Mouse (Mus musculus) kidney, embryonic 15.5 days (tissue): ENCODE measurements at regions not wholly inside any gene's neighbourhood (a gene's known extent, or its start where the extent isn't known, plus 50 kb on each side); places are given as distances from the start of the nearest gene placed in this dataset.
"Not testable (repeated sequence)": the region's sequence is repeated elsewhere in the genome, so short reads cannot be mapped to it uniquely, and the experiment has no call there.

ENCODE experiments used
- ATAC-seq: fragments of 200-750 bp; cut with Nextera tagmentation; replicated peaks from 2 replicates; pipeline ENCODE4 v1.8.0; 2017; ENCODE audit warnings: moderate TSS enrichment; ENCODE audit not compliant: low FRiP score
- H3K27ac ChIP-seq: fragments of 300-500 bp; sonication (generic); 2 replicates; pipeline ENCODE4 v1.5.1; 2015; ENCODE audit warnings: mild to moderate bottlenecking, inconsistent platforms
- H3K27me3 ChIP-seq: fragments of 300-500 bp; sonication (generic); 2 replicates; pipeline ENCODE4 v1.6.1; 2015; ENCODE audit warnings: inconsistent platforms
- H3K36me3 ChIP-seq: fragments of 300-500 bp; sonication (generic); 2 replicates; pipeline ENCODE4 v1.6.1; 2015; ENCODE audit warnings: inconsistent platforms
- H3K4me1 ChIP-seq: fragments of 300-500 bp; sonication (generic); 2 replicates; pipeline ENCODE4 v1.6.1; 2015; ENCODE audit warnings: inconsistent platforms
- H3K4me2 ChIP-seq: fragments of 300-500 bp; sonication (generic); 2 replicates; pipeline ENCODE4 v1.6.1; 2015; ENCODE audit warnings: moderate library complexity, mild to moderate bottlenecking, inconsistent platforms
- H3K4me3 ChIP-seq: fragments of 300-500 bp; sonication (generic); replicated peaks from 2 replicates; pipeline ENCODE4 v1.5.1; 2015; ENCODE audit warnings: mild to moderate bottlenecking, inconsistent platforms
- H3K9ac ChIP-seq: fragments of 300-500 bp; sonication (generic); 2 replicates; pipeline ENCODE4 v1.6.1; 2015; ENCODE audit warnings: mild to moderate bottlenecking, inconsistent platforms
- H3K9me3 ChIP-seq: fragments of 300-500 bp; sonication (generic); replicated peaks from 2 replicates; pipeline ENCODE4 v1.6.1; 2016; ENCODE audit warnings: inconsistent platforms
- WGBS: fragments of 180-500 bp; shearing (Covaris S2); methylation state at CpG from one replicate; pipeline ENCODE4 v1.1.7; 2015; ENCODE audit warnings: mixed read lengths; 5-methylcytosine and 5-hydroxymethylcytosine counted together

GRCm38 (mm10) chr3:34751551-34751950 is 101.3 kb downstream of the Sox2 start:
- Histone ChIP-seq H3K27ac (no peak overlapping the region), H3K36me3 (no peaks in the 10 kb centered on the region), H3K9me3 (no peaks in the 10 kb centered on the region), H3K9ac (no peak overlapping the region), H3K4me1 (peaks cover under 1% of the 10 kb centered on the region; the same call in 1 of the 2 replicates), H3K4me2 (no peak overlapping the region), H3K27me3 (no peaks in the 10 kb centered on the region), H3K4me3 (no peak overlapping the region)
- no peak for ATAC-seq
- WGBS: 81% methylated on average over 5 of the region's 5 CpGs

- no peak overlapping the region for H3K27ac ChIP-seq
- H3K4me1 ChIP-seq: peaks cover 5% of the 10 kb centered on the region; the same call in 1 of the 2 replicates
- no peak overlapping the region for H3K9ac ChIP-seq
- no peaks in the 10 kb centered on the region for H3K36me3 ChIP-seq
- ATAC-seq: no peak
- 32% methylated on average over 8 of the region's 8 CpGs for WGBS
- H3K27me3 ChIP-seq: no peaks in the 10 kb centered on the region
- H3K9me3 ChIP-seq: no peaks in the 10 kb centered on the region
- H3K4me2 ChIP-seq: no peak overlapping the region
- H3K4me3 ChIP-seq: no peak overlapping the region
Measured at GRCm38 (mm10) chr3:34753557-34753956, 103.4 kb downstream of the Sox2 start.

- H3K27me3 ChIP-seq: no peaks in the 10 kb centered on the region
- H3K4me2 ChIP-seq: no peak overlapping the region
- no peak overlapping the region for H3K4me3 ChIP-seq
- peaks cover 5% of the 10 kb centered on the region; the same call in 1 of the 2 replicates for H3K4me1 ChIP-seq
- H3K36me3 ChIP-seq: no peaks in the 10 kb centered on the region
- H3K27ac ChIP-seq: no peak overlapping the region
- H3K9me3 ChIP-seq: no peaks in the 10 kb centered on the region
- no peak overlapping the region for H3K9ac ChIP-seq
- ATAC-seq: no peak
- WGBS: 91% methylated on average over 6 of the region's 6 CpGs
Measured at GRCm38 (mm10) chr3:34754781-34755180, 104.6 kb downstream of the Sox2 start.

- H3K9ac ChIP-seq, H3K4me1 ChIP-seq, H3K9me3 ChIP-seq, ATAC-seq, H3K27ac ChIP-seq, H3K4me2 ChIP-seq, H3K36me3 ChIP-seq, H3K27me3 ChIP-seq, H3K4me3 ChIP-seq: not testable (repeated sequence)
- WGBS: 95% methylated on average over 5 of the region's 5 CpGs
Measured at GRCm38 (mm10) chr3:34755282-34755681, 105.1 kb downstream of the Sox2 start.

GRCm38 (mm10) chr3:34756632-34757031 is 106.4 kb downstream of the Sox2 start:
- peaks cover 5% of the 10 kb centered on the region; the same call in 1 of the 2 replicates for H3K4me1 ChIP-seq
- H3K9ac ChIP-seq: no peak overlapping the region
- ATAC-seq: no peak
- no peak overlapping the region for H3K27ac ChIP-seq
- no peaks in the 10 kb centered on the region for H3K9me3 ChIP-seq
- no peak overlapping the region for H3K4me3 ChIP-seq
- no peaks in the 10 kb centered on the region for H3K36me3 ChIP-seq
- H3K27me3 ChIP-seq: no peaks in the 10 kb centered on the region
- WGBS: 11% methylated on average over 7 of the region's 7 CpGs
- no peak overlapping the region for H3K4me2 ChIP-seq

GRCm38 (mm10) chr3:34757130-34757529 is 106.9 kb downstream of the Sox2 start:
- Histone ChIP-seq H3K4me2 (no peak overlapping the region), H3K4me3 (no peak overlapping the region), H3K27me3 (no peaks in the 10 kb centered on the region), H3K36me3 (no peaks in the 10 kb centered on the region), H3K9ac (no peak overlapping the region), H3K27ac (no peak overlapping the region), H3K9me3 (no peaks in the 10 kb centered on the region), H3K4me1 (peaks cover 5% of the 10 kb centered on the region; the same call in 1 of the 2 replicates)
- 54% methylated on average over 6 of the region's 6 CpGs for WGBS
- no peak for ATAC-seq

GRCm38 (mm10) chr3:34757813-34758510 is 107.8 kb downstream of the Sox2 start:
- Histone ChIP-seq H3K27ac (no peak overlapping the region), H3K9ac (no peak overlapping the region), H3K4me2 (no peak overlapping the region), H3K36me3 (no peaks in the 10 kb centered on the region), H3K27me3 (no peaks in the 10 kb centered on the region), H3K9me3 (no peaks in the 10 kb centered on the region), H3K4me3 (no peak overlapping the region), H3K4me1 (peaks cover 5% of the 10 kb centered on the region; the same call in 1 of the 2 replicates)
- ATAC-seq: no peak
- 20% methylated on average over 13 of the region's 13 CpGs for WGBS

- H3K36me3 ChIP-seq: no peaks in the 10 kb centered on the region
- no peak overlapping the region for H3K27ac ChIP-seq
Measured at GRCm38 (mm10) chr3:34759942-34760640, 109.9 kb downstream of the Sox2 start.

GRCm38 (mm10) chr3:34761162-34761769 is 111.1 kb downstream of the Sox2 start:
- no peaks in the 10 kb centered on the region for H3K9me3 ChIP-seq
- no peak overlapping the region for H3K4me2 ChIP-seq
- H3K36me3 ChIP-seq: no peaks in the 10 kb centered on the region
- H3K4me3 ChIP-seq: no peak overlapping the region
- no peak overlapping the region for H3K9ac ChIP-seq
- no peak for ATAC-seq
- peaks cover 5% of the 10 kb centered on the region; the same call in 1 of the 2 replicates for H3K4me1 ChIP-seq
- no peaks in the 10 kb centered on the region for H3K27me3 ChIP-seq
- H3K27ac ChIP-seq: no peak overlapping the region
- 71% methylated on average over 7 of the region's 7 CpGs for WGBS

More at GRCm38 (mm10) chr3:34759942-34760640, 109.9 kb downstream of the Sox2 start:
- Histone ChIP-seq H3K4me2 (no peak overlapping the region), H3K27me3 (no peaks in the 10 kb centered on the region), H3K9me3 (no peaks in the 10 kb centered on the region), H3K4me1 (peaks cover 5% of the 10 kb centered on the region; the same call in 1 of the 2 replicates), H3K4me3 (no peak overlapping the region), H3K9ac (no peak overlapping the region)
- WGBS: 86% methylated on average over 19 of the region's 19 CpGs
- ATAC-seq: no peak

GRCm38 (mm10) chr3:34761783-34762182 is 111.6 kb downstream of the Sox2 start:
- Histone ChIP-seq H3K4me1 (peaks cover 1% of the 10 kb centered on the region; the same call in 1 of the 2 replicates), H3K9me3 (no peaks in the 10 kb centered on the region), H3K4me2 (no peak overlapping the region), H3K36me3 (no peaks in the 10 kb centered on the region), H3K4me3 (no peak overlapping the region), H3K9ac (no peak overlapping the region), H3K27ac (no peak overlapping the region), H3K27me3 (no peaks in the 10 kb centered on the region)
- ATAC-seq: no peak
- WGBS: 88% methylated on average over 4 of the region's 4 CpGs

- ATAC-seq: no peak
- no peaks in the 10 kb centered on the region for H3K4me1 ChIP-seq
- no peak overlapping the region for H3K27ac ChIP-seq
- H3K4me3 ChIP-seq: no peak overlapping the region
- no peak overlapping the region for H3K9ac ChIP-seq
- 63% methylated on average over 2 of the region's 2 CpGs for WGBS
- no peaks in the 10 kb centered on the region for H3K27me3 ChIP-seq
- H3K36me3 ChIP-seq: no peaks in the 10 kb centered on the region
- H3K4me2 ChIP-seq: no peak overlapping the region
- no peaks in the 10 kb centered on the region for H3K9me3 ChIP-seq
Measured at GRCm38 (mm10) chr3:34764559-34764958, 114.4 kb downstream of the Sox2 start.

GRCm38 (mm10) chr3:34765151-34765550 is 114.9 kb downstream of the Sox2 start:
- WGBS: 74% methylated on average over 6 of the region's 6 CpGs
- no peak for ATAC-seq
- no peak overlapping the region for H3K27ac ChIP-seq
- no peaks in the 10 kb centered on the region for H3K36me3 ChIP-seq
- H3K4me3 ChIP-seq: no peak overlapping the region
- H3K4me2 ChIP-seq: no peak overlapping the region
- no peaks in the 10 kb centered on the region for H3K9me3 ChIP-seq
- H3K27me3 ChIP-seq: no peaks in the 10 kb centered on the region
- H3K9ac ChIP-seq: no peak overlapping the region
- no peaks in the 10 kb centered on the region for H3K4me1 ChIP-seq
